Mouse (Mus musculus) megakaryocyte, embryonic 14.5 days (primary cell): ENCODE measurements around the gene Reln.

ENCODE experiments used
- FLI1 ChIP-seq: IDR thresholded peaks from 2 replicates; pipeline ENCODE4 v1.6.1; 2012; ENCODE audit warnings: low read length, inconsistent platforms, mixed read lengths
- GATA1 ChIP-seq: IDR thresholded peaks from 3 replicates; pipeline ENCODE4 v1.6.1; 2012; ENCODE audit warnings: mixed read lengths, low read length, inconsistent platforms, borderline replicate concordance

GRCm38 (mm10) chr5:22134402-22134801 lies 210.1 kb downstream of the Reln start:
- TF ChIP-seq GATA1 (no peak), FLI1 (no peak)
